Mouse (Mus musculus) gastrocnemius, adult 2 months (tissue): ENCODE results near the gene Gorasp2. TPM values are rescaled to one million over a fixed set of nuclear protein-coding genes. Genes with fewer than 3 reads are reported as not detected.

Experiments
- DNase-seq: peaks from one replicate; pipeline ENCODE4 v3.0.0; 2022
- H3K27ac ChIP-seq: fragments of 200-600 bp; 2 replicates; pipeline ENCODE4 v1.8.1; 2022; ENCODE audit warnings: mild to moderate bottlenecking
- H3K4me3 ChIP-seq: fragments of 200-600 bp; 2 replicates; pipeline ENCODE4 v1.8.1; 2022; ENCODE audit warnings: mild to moderate bottlenecking, moderate library complexity
- CTCF ChIP-seq: fragments of 200-600 bp; IDR thresholded peaks from 2 replicates; pipeline ENCODE4 v1.8.1; 2022; ENCODE audit warnings: antibody characterized with exemption, mild to moderate bottlenecking, moderate library complexity
- intact Hi-C: fragments of 180-260 bp; cut with DNase I; formaldehyde crosslinking; loops from one replicate; pipeline ENCODE4 v1.15.1; 2025
- total RNA-seq, 2 experiments: library from RNA; stranded (reverse); gene quantifications; 2 replicates each; pipeline ENCODE4 v1.2.3; 2021

The Gorasp2 gene
- total RNA-seq, 2 experiments from 2014 or later: 77.9 to 78.6 TPM

DNA sequence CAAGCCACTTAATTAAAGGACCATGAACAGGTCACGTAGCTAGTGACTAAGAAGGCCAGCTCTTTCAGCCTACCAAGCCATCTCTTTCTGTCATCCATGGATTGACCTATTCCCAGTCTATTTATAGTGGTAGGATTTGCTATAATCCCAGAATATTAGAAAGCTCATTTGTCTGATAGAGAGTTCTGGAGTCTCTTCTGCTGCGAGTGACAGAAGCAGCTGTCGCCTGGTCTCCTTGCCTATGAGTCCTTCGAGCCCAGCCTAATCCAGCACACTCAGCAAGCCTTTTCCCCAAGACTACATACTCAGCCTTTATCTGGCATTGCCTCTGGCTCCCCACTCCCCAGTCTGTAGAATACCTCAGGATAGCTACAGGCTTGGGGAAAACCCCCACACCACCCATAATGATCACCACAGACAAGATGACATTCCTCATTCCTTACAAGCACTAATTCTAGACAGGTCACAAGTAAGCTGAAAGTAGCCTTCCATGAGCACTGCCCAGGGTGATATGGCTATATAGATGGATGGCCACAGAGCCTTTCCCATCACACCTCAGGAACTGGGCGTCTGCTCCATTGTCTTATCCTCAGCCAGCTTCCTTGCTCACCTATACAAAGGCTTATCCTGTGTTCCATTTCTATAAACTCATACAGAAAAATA is 27.2 kb upstream of the Gorasp2 start:
- DNase-seq: no peak
- intact Hi-C loops: no loop called here
- TF ChIP-seq CTCF: no peak
- Histone ChIP-seq H3K27ac (no peak overlapping the region), H3K4me3 (no peak overlapping the region)

DNA sequence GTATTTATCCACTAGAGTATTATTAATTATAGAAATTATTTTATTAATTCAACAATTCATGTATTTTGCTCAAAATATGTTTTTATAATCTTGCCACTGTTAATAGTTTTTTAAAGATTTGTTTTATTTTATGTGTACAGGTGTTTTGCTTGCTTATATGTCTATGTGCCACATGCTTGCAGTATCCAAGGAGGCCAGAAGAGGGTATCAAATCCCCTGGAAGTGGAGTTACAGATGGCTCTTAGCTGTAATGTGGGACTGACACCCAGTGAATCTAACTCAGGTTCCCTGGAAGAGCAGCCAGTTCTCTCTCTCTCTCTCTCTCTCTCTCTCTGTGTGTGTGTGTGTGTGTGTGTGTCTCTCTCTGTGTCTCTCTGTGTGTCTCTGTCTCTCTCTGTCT is 20.4 kb upstream of the Gorasp2 start:
- Histone ChIP-seq H3K27ac (no peak overlapping the region), H3K4me3 (no peak overlapping the region)
- no peak for DNase-seq
- intact Hi-C loops: no loop called here
- no peak for TF ChIP-seq CTCF

DNA sequence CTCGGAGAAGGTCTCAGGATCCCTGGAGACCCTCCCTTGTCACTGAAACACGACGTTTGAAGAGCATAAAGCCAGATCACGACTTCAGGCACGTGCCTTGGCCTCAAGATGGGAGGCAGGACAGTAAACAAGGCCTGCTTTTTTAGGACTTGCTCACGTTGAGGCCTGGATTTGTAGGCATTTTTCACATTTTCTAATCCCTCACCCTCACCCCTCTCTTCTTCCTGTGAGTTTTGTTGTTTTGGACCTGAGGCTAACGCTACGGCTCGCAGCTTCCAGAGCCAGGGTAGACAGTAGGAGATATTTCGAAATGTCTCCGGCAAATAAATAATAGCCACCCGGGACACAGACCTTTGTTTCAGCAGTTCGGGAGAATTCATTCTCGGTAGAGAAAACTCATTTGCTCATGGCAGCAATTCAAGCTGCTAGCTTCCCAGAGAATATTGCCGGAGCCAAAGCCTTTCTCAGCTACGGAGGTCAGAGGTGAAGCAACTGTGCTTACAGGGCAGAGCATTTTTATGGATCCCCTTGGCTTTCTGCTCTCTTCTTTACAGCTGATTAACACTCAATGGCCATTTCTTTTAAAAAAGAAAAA is 18.3 kb upstream of the Gorasp2 start:
- TF ChIP-seq CTCF: no peak
- DNase-seq: peak; percentile 22
- Histone ChIP-seq H3K27ac (peak overlapping the region; percentile 56; the same call in 1 of the 2 replicates), H3K4me3 (no peak overlapping the region; the same call in 1 of the 2 replicates)
- intact Hi-C loops: no loop called here

DNA sequence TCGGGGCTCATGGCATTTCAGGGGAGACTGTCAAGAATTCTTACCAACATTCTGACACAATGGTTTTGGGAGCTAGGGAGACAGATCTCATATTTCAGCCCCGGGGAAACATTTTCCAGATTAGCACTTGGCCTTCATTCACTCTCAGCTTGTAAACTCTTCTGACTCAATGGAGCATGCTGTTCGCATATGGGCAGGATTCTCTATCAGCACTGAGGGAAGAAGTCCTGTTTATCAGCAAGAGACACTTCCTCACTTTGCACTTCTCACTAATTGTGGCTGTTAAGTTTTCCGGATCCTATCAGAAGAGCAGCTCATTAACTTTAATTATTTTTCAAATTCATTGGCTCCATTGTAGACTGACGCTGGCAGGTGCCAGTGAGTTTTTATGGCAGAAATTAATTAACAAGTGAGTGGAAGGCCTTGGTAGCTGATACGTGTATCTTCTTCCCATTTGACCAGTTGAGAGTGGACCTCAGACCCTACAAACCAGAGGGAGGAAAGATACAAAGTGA is 16.1 kb upstream of the Gorasp2 start:
- TF ChIP-seq CTCF: no peak
- intact Hi-C loops: no loop called here
- no peak overlapping the region for H3K27ac ChIP-seq
- no peak overlapping the region for H3K4me3 ChIP-seq
- DNase-seq: no peak

DNA sequence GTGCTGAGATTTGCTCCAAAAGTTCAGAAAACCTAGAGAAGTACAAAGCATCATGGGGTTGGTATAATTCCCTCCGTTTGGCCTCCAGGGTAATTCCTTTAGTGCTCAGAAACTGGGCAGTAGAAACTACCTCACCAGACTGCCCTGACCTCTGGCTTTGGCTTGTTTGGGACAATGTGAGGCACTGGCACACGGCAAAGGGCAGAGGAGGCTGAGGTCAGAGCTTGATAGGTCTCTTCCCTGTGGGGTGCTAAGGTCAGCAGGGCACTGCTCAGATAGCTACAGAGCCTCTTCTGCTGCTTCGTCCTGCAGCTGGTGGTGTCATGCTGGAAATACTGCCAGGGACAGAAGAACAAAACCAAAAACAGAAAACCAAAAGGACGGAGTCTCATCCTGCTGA is 13.7 kb upstream of the Gorasp2 start:
- no peak for DNase-seq
- H3K27ac ChIP-seq: no peak overlapping the region
- no peak for TF ChIP-seq CTCF
- intact Hi-C loops: no loop called here
- no peak overlapping the region for H3K4me3 ChIP-seq

DNA sequence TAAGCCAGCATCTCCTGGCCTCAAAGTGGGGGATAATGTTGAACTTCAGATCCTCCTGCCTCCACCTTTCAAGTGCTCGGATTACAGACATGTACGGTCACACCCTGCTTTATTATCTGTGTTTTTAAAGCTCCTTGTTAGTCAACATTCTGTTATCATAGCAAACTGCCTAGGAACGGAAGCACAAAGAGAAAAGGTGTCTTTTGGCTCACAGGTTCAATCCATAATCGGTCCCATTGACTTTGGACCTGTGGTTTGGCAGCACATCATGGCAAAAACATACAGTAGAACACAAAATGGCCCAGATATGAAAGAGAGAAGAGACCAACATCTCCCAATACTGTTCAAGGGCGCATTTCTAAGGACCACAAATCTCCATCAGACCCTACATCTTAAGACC is 13.1 kb upstream of the Gorasp2 start:
- H3K4me3 ChIP-seq: no peak overlapping the region
- no peak for TF ChIP-seq CTCF
- no peak for DNase-seq
- intact Hi-C loops: no loop called here
- H3K27ac ChIP-seq: no peak overlapping the region

DNA sequence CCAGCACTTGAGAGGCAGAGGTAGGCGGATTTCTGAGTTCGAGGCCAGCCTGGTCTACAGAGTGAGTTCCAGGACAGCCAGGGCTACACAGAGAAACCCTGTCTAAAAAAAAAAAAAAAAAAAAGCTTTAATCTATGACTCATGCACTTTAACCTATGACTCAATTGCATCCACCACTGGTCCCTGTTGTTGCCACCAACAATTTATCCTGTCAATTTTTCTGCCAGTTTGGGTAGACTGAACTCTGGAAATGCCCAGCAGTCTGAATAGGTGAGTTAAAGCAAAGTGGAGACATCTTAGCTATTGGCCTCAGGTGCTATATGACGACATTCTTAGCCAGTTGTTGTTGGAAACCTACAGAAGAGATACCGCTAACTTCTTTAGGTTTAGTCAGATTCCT is 11.9 kb upstream of the Gorasp2 start:
- H3K27ac ChIP-seq: no peak overlapping the region
- DNase-seq: no peak
- no peak overlapping the region for H3K4me3 ChIP-seq
- no peak for TF ChIP-seq CTCF
- intact Hi-C loops: no loop called here

DNA sequence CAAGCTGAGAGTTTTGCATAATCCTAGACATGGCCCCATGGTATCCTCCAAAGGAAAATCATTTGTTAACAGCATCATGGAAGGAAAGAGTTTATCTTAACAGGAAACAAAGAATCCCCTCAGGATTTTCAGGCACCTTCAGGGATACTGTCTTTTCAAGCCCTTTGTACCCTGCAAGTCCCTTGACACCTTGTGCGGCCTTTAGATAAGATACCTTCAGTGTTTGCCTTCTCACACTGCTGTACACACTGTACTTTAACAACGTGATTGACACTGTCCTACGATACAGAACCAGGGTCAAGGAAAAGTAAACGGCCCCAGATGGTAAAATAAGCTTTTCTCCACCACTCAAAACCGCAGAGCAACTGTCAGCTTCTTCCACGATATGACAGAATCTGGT is 9.6 kb upstream of the Gorasp2 start:
- no peak for DNase-seq
- no peak overlapping the region for H3K27ac ChIP-seq
- intact Hi-C loops: no loop called here
- no peak for TF ChIP-seq CTCF
- H3K4me3 ChIP-seq: no peak overlapping the region

DNA sequence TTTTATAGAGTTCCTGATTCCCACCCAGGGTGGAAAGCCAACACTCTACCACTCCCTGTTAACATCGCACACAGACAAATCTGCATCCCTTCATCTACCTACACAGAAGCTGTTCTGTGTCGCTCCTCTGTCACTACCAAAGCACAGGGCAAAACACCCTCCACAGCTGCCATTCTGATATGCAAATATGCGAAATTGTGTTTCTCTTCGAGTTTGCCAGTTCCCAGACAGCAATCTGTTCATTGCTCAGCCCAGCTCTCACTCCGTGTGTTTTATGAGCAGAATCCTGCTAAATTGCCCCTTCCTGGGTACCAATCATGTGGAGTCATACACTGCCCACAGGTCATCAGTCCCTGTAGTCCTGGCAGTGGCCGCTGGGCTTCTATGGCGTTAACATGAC is 4.3 kb upstream of the Gorasp2 start:
- intact Hi-C loops: no loop called here
- no peak overlapping the region for H3K4me3 ChIP-seq
- DNase-seq: no peak
- H3K27ac ChIP-seq: no peak overlapping the region
- no peak for TF ChIP-seq CTCF

DNA sequence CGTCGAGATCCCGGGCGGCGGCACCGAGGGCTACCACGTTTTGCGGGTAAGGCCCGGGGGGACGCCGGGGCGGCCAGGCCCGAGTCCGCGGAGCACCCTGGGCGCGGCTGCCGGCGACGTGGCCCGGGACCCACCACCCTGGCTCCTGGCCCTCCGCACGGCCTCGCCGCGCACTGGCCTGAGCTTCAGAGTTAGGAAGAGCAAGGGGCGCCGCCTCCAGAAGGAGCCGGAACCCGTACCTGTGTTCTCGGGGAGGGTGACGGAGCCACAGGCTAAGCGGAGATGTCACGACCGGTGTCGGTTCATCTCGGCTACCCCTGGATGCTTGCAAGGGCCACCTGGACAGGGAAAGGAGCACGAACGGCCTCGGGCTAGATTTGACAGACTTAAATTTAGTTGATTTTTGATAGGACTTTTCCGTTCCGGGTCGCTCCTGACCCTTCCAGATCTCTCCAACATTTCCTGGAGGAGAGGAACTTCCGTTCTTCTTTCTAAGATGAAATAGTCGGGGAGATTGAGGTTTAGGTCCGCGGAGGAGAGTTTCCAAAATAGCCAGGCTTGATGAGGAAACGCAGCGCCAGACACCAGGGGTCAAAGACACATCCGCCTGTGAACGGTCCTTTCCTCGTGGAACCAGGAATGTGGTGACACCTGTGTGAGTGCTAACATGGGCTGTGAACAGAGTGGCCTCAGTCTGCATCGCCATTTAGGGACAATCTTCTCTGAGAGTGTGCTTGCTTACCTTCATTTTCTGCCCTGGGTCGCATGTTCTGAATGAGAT is 529 bp downstream of the Gorasp2 start, which contains the start of gene Gm26558:
Gene Gm26558 (minus strand): TSS at position 394 of the 781 bp plus-strand sequence.
- peak; percentile 18 for DNase-seq
- Histone ChIP-seq H3K27ac (peak within 1 kb of the TSS; percentile 95), H3K4me3 (peak within 1 kb of the TSS; percentile 77)
- TF ChIP-seq CTCF: no peak
- intact Hi-C loops: no loop called here

DNA sequence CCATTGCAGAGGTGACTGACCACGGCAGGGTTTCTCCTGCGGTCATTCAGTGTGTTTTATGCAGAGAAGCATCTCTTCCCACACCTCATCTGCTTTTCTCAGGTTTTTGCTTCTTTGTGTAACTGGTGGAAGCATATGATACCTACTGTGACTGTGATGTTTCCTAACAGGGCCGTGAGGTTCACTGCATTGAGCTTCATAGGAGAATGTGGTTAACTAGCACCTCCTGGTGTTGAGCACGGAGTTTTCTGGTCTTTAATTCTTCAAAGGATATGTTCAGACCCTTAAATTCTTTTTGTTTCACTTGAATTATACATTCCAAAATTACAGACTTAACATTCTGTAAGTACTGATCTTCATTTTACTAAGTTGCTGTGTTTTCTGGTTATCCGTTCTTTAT is 2.4 kb downstream of the Gorasp2 start:
- no peak overlapping the region for H3K27ac ChIP-seq
- no peak for TF ChIP-seq CTCF
- peak overlapping the region; percentile 4; the same call in 1 of the 2 replicates for H3K4me3 ChIP-seq
- intact Hi-C loops: no loop called here
- DNase-seq: no peak

DNA sequence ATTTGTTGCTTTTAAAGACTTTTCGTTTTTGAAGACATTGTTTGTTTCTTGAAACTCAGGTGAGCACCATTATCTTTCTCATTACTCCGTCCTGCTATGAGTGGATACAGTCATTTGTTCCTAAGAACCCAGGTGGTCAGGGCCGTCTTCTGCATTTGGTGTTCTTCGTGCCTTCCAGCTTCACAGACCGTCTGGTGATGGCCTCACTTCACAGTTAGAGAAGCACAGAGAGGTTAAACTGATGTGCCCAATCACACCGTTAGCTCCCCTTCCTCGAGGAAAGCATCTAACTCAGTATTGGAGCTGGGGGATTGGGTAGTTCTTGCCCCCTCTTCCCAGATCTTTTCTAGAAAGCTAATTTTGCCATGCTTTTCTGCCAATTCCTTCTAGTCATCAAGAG is 5.6 kb downstream of the Gorasp2 start:
- no peak for TF ChIP-seq CTCF
- intact Hi-C loops: no loop called here
- Histone ChIP-seq H3K4me3 (no peak overlapping the region), H3K27ac (no peak overlapping the region)
- DNase-seq: no peak

DNA sequence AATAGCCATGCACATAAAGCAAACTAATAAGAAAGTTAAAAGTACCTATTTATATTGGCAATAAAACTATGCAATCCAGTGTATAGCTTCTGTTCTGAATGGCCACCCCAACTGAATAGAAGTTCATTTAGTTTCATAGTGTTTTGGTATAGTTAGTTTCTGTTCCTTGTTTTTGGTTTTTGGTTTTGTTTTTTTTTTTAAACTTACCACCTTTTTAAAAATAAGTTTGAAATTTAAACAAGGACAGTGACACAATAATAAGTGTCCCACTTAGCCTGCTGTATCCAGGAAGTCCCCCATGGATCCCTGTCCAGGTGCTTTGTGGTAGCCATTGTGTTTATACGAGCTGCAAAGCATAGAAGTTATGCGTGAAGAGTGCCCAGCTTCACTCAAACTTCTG is 7.9 kb downstream of the Gorasp2 start:
- intact Hi-C loops: no loop called here
- no peak for TF ChIP-seq CTCF
- no peak for DNase-seq

More for the DNA sequence above, 7.9 kb downstream of the Gorasp2 start:
- Histone ChIP-seq H3K27ac (no peak overlapping the region), H3K4me3 (no peak overlapping the region)
